Mouse (Mus musculus): ENCODE results near the gene Adgrl4. TPM values are rescaled to one million over a fixed set of nuclear protein-coding genes. Genes with fewer than 3 reads are reported as not detected.

Gene Adgrl4
- polyA plus RNA-seq, 1 experiment = 0.30 TPM

- Histone ChIP-seq H3K27me3 (replicated peaks) (no peaks in the 10 kb centered on the region), H3K4me3 (replicated peaks) (no peak overlapping the region), H3K9me3 (no peaks in the 10 kb centered on the region), H3K36me3 (replicated peaks; ENCODE audit: low read length) (no peaks in the 10 kb centered on the region), H3K4me1 (no peaks in the 10 kb centered on the region)
- TF ChIP-seq GATA1 (IDR thresholded peaks at IDR 0.05; ENCODE audit: borderline replicate concordance, low read length) (no peak), FLI1 (IDR thresholded peaks at IDR 0.05; ENCODE audit: low read length) (no peak)
Measured at GRCm38 (mm10) chr3:151558374-151558773, 120.7 kb downstream of the Adgrl4 start.

- Histone ChIP-seq H3K4me3 (replicated peaks) (no peak overlapping the region), H3K9me3 (no peaks in the 10 kb centered on the region)
- no peak for TF ChIP-seq GATA1 (IDR thresholded peaks at IDR 0.05; ENCODE audit: borderline replicate concordance, low read length)
- no peak for TF ChIP-seq FLI1 (IDR thresholded peaks at IDR 0.05; ENCODE audit: low read length)
Measured at GRCm38 (mm10) chr3:151565664-151566621, 128.3 kb downstream of the Adgrl4 start.

DNA sequence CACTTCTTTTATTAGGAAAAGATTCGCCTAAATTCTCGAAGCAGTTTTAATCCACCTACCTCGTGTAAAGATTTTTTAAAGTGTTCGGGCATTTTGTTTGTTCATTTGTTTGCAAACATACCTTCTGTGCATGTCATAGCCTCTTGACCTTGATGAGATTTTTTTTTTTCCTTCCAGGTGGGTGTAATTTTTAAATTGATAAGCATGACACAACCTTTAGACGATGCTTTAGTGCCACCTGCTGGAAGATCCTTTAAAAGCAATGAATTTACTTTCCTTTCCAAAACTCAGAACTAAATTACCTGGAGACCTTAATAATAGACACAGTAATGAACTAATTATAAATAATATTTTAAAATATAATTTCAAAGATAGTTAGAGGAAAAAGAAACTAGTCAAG is 128.9 kb downstream of the Adgrl4 start:
- no peaks in the 10 kb centered on the region for H3K36me3 ChIP-seq (replicated peaks; ENCODE audit: low read length)
- TF ChIP-seq FLI1 (IDR thresholded peaks at IDR 0.05; ENCODE audit: low read length) (no peak), GATA1 (IDR thresholded peaks at IDR 0.05; ENCODE audit: borderline replicate concordance, low read length) (no peak)
- no peaks in the 10 kb centered on the region for H3K9me3 ChIP-seq
- no peaks in the 10 kb centered on the region for H3K27me3 ChIP-seq (replicated peaks)
- H3K4me3 ChIP-seq (replicated peaks) = no peak overlapping the region
- no peaks in the 10 kb centered on the region for H3K4me1 ChIP-seq

More at GRCm38 (mm10) chr3:151565664-151566621, 128.3 kb downstream of the Adgrl4 start:
- Histone ChIP-seq H3K4me1 (no peaks in the 10 kb centered on the region), H3K36me3 (replicated peaks; ENCODE audit: low read length) (no peaks in the 10 kb centered on the region), H3K27me3 (replicated peaks) (no peaks in the 10 kb centered on the region)

GRCm38 (mm10) chr3:151567541-151567940 is 129.9 kb downstream of the Adgrl4 start:
- no peak for TF ChIP-seq GATA1 (IDR thresholded peaks at IDR 0.05; ENCODE audit: borderline replicate concordance, low read length)
- TF ChIP-seq FLI1 (IDR thresholded peaks at IDR 0.05; ENCODE audit: low read length) = no peak
- Histone ChIP-seq H3K4me1 (no peaks in the 10 kb centered on the region), H3K4me3 (replicated peaks) (no peak overlapping the region), H3K27me3 (replicated peaks) (no peaks in the 10 kb centered on the region), H3K36me3 (replicated peaks; ENCODE audit: low read length) (no peaks in the 10 kb centered on the region), H3K9me3 (no peaks in the 10 kb centered on the region)

- Histone ChIP-seq H3K4me1 (no peaks in the 10 kb centered on the region), H3K9me3 (no peaks in the 10 kb centered on the region), H3K4me3 (replicated peaks) (no peak overlapping the region), H3K36me3 (replicated peaks; ENCODE audit: low read length) (no peaks in the 10 kb centered on the region), H3K27me3 (replicated peaks) (no peaks in the 10 kb centered on the region)
- TF ChIP-seq FLI1 (IDR thresholded peaks at IDR 0.05; ENCODE audit: low read length) (no peak), GATA1 (IDR thresholded peaks at IDR 0.05; ENCODE audit: borderline replicate concordance, low read length) (no peak)
Measured at GRCm38 (mm10) chr3:151572089-151572488, 134.4 kb downstream of the Adgrl4 start.

DNA sequence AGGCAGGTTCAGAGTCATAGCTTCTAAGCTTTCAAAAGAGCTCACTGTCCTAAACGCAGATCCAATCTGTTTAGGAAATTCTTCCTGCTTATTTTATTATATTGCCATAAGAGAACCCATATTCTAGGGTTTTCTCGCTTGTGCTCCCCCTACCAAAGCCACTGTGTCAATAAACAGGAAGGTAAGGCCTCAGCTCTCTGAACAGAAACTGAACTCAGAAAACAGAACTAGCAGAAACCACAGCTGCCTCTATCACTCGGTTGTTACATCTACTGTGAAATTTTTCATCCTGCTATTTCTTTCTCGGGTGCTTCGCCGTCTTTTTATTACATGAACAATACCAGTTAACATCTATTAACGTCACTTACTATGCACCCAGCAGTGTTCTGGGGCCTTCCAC is 137.6 kb downstream of the Adgrl4 start:
- no peaks in the 10 kb centered on the region for H3K36me3 ChIP-seq (replicated peaks; ENCODE audit: low read length)
- no peaks in the 10 kb centered on the region for H3K9me3 ChIP-seq
- H3K4me1 ChIP-seq = no peaks in the 10 kb centered on the region
- no peaks in the 10 kb centered on the region for H3K27me3 ChIP-seq (replicated peaks)
- no peak overlapping the region for H3K4me3 ChIP-seq (replicated peaks)
- no peak for TF ChIP-seq GATA1 (IDR thresholded peaks at IDR 0.05; ENCODE audit: borderline replicate concordance, low read length)
- no peak for TF ChIP-seq FLI1 (IDR thresholded peaks at IDR 0.05; ENCODE audit: low read length)

DNA sequence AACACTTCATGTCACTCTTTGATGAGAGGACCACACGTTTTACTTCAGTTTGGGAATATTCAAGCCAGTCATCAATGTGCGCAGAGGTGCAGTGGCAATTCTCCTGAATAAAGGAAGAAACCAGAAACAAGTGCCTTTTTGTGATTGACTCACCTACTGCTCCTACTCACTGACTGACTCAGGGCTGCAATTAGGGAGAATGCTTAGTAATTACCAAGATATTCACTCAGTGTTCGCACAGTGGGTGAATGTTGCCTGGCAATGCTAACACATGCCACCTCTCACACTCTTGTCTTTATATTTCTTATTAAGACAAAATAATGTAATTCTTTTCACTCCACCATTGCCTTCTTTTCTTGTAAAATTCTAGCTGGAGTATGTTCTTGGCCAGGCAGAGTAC is 138.5 kb downstream of the Adgrl4 start:
- TF ChIP-seq GATA1 (IDR thresholded peaks at IDR 0.05; ENCODE audit: borderline replicate concordance, low read length) = no peak
- no peak for TF ChIP-seq FLI1 (IDR thresholded peaks at IDR 0.05; ENCODE audit: low read length)
- Histone ChIP-seq H3K4me1 (no peaks in the 10 kb centered on the region), H3K9me3 (0 out of 2 replicates have a peak, but pooled peaks cover 3% of the 10 kb centered on the region), H3K27me3 (replicated peaks) (no peaks in the 10 kb centered on the region), H3K4me3 (replicated peaks) (no peak overlapping the region), H3K36me3 (replicated peaks; ENCODE audit: low read length) (no peaks in the 10 kb centered on the region)

DNA sequence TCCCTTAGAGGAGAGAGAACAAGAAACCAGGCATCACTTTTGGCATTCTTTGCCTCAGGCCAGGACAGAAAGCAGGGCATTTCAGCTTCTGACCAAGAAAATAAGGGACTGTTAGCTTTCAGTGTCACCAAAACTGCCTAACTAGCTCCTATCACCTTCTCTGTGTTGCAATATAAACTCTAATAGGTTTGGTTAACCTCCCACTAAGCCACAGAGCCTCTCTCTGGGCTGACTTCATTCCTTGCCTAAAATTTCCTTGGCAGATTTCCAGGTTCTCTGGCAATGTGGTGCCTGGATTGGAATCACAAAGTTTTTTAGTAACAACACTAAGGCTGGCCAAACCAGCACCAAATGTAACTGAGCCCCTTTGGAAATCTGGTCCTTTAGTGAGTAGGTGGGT is 154.2 kb downstream of the Adgrl4 start:
- H3K9me3 ChIP-seq = no peaks in the 10 kb centered on the region
- no peak overlapping the region for H3K4me3 ChIP-seq (replicated peaks)
- TF ChIP-seq FLI1 (IDR thresholded peaks at IDR 0.05; ENCODE audit: low read length) = no peak
- no peak for TF ChIP-seq GATA1 (IDR thresholded peaks at IDR 0.05; ENCODE audit: borderline replicate concordance, low read length)
- no peaks in the 10 kb centered on the region for H3K36me3 ChIP-seq (replicated peaks; ENCODE audit: low read length)
- H3K27me3 ChIP-seq (replicated peaks) = no peaks in the 10 kb centered on the region
- no peaks in the 10 kb centered on the region for H3K4me1 ChIP-seq
